Mouse (Mus musculus): ENCODE results near the gene Akt2.
A peak's percentile ranks its signal among the peaks of the same experiment; 100 is the strongest.

Gene Akt2

DNA sequence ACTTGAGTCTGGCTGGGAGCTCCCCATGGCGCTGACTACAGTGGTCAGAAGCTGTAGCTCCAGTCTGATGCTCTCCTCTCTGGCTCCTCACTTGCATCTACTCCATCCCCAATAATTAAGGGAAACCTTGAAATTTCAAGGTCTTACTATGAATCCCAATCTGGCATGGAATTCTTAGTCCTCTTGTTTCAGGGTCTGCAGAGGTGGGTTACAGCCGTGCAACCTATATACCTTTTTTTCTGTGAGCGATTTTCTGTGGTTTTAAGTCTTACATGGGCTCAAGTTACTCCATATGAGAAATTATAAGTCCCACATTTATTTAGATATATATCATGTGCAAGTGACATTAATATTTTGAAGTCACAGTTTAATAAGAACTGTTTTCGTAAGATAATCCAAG, 1.3 kb upstream of the Akt2 start:
- DNase-seq (ENCODE audit: low read depth) = no peak

DNA sequence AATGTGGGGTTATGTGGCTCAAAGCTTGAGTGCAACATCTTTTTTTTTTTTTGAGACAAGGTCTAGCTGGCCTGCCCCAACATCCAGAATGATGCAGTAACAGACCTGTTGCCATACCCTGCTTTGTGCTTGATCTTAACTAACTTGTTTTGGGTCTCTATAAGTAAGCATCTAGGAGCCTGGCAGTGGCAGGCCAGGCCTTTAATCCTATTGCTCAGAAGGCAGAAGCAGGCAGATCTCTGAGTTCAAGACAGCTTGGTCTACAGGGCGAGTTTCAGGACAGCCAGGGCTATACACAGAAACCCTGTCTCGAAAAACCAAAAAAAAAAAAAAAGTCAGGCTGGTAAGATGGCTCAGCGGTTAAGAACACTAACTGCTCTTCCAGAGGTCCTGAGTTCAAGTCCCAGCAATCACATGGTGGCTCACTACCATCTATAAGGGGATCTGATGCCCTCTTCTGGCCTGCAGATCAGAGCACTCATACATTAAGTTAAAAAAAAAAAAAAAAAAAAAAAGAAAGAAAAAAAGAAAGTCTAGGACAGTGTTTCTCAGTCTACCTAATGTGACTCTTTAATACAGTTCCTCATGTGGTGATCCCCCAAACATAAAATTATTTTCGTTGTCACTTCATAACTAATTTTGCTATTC, 662 bp upstream of the Akt2 start:
- no peak for DNase-seq (ENCODE audit: low read depth)

DNA sequence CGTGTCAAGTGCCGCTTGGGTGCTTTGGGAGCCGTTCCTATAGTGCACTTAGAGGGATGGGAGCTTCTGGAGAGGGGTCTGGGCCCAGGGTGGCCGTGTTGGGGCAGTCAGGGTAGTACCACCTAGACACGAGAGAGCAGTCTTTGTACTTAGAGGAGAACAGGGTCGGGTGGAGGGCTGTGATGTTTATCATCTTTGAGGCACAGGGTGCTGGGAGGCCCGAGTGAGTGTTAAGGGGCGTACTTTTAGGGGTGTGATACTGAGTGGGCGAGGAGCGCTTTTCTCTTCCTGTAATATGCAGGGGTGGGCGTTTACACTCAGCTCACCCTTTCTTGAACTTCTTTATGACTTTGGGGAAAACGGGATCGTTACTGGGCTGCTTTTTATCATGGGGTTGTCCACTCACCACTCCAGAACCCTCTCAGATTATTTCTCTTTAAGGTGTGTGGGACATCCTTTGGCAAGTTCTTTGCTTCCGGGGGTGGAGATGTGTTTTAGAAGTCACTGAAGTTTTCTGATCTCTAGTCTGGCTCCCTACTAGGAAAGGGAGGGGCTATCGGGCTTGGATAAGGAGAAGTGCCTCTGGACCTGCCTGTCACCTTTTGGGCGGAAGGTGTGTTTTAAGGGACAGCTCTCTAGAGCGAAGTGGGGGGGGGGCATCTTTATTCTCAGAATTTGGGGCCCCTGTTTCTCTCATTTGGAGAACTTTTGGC, 1.0 kb downstream of the Akt2 start:
- peak; percentile 49 for DNase-seq (ENCODE audit: low read depth)

DNA sequence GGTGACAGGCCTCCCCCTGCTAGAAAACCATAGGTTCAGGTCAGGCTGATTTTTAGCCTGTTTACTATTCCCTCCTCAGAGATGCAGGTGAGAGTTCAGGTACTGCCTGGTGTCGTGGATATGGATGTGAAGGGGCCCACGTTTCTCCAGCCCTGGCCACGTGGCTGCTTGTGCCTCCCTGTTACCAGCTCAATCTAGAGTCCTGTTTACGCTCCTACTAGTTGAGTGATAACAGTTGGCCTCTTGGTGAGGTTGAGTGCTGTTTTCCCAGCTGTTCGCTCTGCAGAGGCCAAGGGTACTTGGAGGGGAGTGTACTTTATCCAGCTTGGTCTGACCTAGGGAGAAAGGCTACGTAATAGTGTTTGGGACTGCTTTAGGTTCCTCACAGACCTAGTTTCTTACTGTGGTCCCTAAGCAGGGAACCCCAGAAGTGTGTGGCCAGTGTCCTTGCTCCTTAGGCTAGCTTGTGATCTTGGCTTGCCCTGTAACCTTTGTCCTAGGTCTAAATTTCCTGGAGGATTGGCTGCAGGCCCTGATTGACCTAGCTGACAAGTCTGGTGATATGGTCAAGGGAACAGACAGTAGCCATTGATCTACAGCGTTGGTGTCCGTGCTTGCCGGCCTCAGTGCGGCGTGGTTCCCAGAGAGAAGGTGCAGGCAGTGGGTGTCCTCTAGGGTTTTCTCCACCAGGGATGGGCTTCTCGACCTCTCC, 1.7 kb downstream of the Akt2 start:
- no peak for DNase-seq (ENCODE audit: low read depth)

DNA sequence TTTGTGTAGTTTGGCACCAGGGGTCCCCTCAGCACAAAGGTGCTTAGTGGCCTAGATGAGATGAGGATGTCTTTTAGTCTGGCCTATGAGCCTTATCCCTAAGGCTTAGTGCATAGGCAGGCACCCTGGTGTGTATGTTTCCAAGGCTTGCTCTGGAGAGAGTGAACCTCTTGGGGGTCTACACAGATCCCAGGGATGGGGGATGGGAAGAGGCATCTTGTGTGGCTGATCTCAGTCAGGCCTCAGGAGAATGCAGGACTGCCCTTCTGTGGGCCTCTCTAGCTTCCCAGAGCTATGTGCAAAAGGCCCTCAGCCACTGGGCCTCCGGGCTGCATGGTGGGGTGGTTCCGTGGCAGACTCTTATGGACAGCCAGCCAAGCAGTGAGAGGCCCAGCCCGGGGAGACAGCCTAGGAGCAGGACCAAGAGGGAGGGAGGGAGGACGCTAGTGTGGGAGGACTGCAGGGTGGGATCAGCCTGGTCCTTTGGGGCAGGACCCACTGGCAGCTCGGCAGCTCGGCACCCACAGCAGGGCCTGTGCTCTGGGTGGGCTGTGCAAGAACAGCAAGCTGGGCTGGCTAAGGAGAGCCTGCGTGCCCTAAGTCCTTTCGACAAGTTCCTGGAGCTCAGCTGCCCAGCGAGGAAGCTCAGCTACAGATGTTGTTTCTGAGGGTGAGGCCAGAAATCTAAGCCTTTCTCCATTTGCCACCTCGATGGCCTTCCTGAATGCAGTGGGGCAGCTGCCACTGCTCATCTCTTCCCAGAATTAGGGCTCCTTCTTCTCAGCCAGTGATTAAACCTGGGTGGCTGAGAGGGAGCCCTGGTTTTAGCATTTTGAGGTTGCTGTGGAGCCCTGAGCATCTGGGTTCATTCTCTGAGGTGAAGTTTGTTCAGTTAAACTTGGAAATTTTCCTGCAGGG, 5.5 kb downstream of the Akt2 start:
- no peak for DNase-seq (ENCODE audit: low read depth)

DNA sequence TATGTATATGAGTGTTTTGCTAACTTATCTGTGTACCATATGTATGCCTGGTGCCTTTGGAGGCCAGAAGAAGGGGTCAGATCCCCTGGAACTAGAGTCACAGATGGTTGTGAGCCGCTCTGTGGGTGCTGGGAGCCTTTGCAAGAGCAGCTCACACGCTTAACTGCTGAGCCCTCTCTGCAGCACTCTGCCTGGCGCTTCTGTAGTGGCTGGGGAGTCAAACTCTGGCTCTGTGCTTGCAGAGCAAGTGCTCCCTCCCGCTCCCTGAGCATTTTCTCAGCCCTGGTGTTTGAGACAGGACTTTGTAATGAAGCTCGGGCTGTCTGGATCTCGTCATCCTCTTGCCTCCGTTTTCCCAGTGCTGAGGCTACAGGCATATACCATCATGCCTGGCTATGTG, 6.7 kb downstream of the Akt2 start:
- no peak for DNase-seq (ENCODE audit: low read depth)

DNA sequence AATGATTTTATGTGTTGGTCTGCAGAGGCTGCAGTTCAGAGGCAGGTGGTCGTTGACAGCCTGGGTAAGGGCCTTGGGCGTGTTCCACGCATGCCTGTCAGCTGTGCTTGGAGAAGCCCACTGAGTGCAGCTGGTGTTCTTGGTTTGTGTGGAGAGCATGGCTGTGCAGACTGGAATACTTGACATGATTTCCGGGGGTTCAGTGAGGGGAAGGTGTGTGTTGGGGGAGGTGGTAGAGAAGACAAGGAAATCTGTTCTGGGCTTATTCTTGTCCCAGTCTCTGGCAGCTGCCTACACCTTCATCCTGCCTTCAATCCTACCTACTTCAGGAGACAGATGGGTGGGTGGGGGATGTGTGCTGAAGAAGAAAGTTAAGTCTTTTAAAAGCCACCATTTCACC, 10.3 kb downstream of the Akt2 start:
- no peak for DNase-seq (ENCODE audit: low read depth)

DNA sequence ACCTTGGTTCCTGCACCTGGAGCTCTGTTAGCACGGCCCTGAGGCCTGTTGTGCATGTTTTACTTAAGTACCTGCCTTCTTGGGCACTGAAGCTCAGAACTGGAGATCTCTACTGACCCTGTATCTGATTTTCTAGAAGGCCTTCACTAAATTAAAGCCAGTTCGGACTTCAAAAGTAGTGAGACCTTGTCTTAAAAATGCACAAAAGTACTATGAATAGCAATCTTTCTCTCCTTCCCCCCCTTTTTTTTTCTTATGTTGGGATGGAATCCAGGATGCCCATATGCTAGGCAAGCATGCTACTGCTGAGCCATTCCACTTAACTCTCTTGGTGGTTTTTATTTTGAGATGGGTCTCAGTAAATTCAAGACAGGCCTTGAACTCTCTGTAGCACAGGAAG, 10.8 kb downstream of the Akt2 start:
- no peak for DNase-seq (ENCODE audit: low read depth)

DNA sequence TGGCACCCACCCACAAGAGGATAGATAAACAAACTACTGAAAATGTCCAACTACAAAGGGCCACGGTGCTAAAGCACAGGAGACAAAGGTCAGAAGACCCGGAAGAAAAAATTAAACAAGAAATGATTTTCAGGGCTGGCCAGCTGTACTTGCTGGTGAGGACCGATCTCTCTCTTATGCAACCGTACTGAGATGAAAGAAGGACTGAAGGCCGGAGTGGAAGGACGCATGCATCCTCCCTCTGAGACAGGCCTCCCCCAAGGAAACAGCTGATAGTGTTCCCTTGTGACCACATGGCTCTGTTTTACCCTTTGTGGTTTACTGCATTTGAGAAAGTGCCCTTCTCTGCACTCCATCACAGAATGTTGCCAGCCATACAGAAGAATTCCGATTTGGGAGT, 11.5 kb downstream of the Akt2 start:
- no peak for DNase-seq (ENCODE audit: low read depth)

DNA sequence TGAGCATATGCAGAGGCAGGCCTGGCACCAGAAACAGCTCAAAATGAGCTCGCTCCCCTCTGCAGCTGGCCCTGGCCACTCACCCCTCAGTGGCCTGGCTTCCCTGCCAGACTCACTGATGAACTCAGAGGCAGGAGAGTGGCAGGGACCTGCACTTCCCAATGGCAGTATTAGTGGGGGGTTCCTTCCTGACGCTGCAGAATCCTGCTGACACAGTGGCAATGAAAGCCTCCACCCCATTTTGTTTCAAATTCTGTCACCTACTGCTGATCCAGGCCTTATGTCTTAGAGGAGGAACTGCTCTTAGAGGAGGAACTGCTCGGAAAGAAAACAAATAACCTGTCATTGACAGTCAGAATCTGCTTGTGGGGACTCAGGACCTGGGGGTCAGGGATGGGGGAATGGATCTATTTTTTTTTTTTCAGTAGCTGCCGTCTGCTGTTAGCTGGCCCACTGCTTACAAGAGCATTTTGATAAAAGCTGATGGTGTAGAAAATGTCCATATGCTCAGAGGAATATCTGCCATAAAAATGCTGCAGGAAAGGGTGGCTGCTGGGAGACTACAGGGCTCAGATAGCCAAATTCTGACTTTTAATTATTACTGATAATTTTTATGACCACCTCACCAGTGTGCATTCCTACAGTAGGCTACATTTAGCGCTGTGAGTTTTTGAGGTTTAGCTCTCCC, 13.5 kb downstream of the Akt2 start:
- no peak for DNase-seq (ENCODE audit: low read depth)

DNA sequence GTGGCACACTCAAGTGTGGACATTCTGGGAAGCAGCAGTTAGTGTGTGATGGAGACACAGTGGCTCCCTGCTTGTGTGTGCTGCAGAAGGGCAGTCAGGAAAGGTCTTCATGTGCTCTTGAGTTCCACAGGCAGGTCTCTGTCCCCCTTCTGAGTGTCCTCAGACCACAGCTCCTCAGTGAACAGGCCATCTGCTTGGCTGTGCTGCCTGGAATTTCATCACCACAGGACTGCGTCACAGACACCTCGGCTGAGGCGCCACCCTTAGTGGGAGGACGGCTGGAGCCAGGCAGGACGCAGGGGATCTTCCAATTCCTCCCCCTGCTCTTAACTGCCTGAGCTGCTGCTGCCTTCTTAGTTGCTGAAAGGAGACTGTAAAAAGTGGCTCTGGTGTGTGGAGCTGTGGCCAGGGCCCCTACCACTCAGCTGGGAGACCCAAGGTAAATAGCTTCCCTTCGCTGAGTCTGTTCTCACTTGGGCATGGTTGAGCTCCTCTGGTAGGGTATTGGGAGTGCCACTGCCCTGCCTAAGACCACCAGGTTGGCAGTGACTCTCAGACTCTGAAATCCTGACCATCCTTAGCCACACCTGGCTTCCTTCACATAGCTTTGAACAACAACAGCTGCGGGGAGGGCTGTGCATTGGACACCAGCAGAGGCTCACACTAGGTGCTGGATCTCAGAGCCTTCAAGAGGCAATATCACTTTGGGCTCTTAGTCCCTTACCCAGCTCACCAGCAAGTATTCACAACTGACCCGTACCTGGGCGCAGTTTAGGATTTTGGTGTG, 14.3 kb downstream of the Akt2 start:
- no peak for DNase-seq (ENCODE audit: low read depth)

DNA sequence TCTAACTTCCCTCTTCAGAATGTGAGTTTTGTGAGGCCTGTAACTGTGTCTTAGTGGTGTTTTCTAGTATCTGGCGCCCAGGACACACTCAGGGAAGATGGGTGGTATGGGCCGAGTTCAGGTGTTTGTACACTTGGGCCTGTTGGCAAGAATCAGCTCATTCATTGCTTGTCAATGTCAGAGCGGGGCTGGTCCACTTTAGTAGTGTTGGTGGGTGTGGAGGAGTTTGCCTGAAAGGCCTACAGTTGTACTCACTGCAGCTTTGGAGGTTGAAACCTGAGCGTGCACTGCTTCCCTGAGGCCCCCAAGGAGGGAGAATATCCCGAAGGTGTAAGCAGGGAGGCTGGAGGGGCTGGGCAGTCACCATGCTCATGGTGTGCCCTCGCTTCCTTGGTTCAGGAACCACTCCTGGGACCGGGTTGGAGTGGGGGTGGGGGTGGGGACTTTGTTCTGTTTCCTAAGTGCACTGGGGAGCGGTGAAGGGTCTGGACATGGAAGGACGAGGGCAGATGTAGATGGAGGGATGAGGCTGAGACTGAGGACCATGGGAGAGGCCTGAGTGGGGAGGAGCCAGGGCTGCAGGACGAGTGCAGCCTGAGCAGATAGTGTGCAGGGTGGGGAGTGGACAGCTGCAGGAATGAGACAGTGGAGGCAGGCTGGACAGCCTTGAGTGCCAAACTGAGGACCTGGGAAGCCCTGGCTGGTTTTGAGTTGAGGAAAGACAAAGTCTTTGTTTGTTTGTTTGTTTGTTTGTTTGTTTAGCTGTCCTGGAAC, 15.3 kb downstream of the Akt2 start:
- no peak for DNase-seq (ENCODE audit: low read depth)

DNA sequence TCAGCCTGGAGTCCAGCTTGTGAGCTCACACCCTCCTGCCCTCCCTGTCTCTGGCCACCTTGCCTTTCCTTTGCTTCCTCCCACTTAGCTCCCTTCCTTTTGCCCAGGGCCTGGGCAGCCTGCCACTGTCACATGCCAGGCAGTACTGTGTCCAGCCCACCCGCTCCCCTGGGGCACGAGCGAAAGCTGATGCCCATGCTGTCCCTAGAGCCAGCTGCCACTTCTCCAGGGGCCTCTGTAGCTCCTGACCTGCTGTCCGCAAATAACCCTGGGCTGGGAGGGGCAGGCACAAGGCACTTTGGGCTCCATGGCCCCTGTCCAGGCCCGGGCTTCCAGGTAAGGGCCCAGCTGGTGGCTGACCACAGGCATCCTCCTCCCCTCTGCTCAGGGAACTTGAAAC, 16.2 kb downstream of the Akt2 start:
- no peak for DNase-seq (ENCODE audit: low read depth)

DNA sequence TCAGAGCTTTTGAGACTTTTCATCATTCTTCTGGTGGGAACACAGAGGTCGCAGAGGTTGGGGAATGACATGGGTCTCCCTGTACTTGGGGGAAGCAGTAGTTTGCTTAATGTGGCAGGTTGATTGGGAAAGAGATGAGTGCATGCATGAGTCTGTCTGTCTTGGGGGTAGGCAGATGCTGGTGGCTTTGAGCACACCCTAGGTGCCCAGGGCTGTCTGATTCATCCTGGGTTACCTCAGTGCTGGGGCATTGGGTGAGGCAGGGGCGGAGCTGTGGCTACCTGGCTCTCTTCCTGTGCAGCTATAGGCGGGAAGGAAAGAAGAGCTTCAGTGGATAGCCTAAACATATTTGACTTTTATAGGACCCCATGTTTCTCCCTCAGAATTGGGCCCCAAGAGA, 16.8 kb downstream of the Akt2 start:
- no peak for DNase-seq (ENCODE audit: low read depth)

DNA sequence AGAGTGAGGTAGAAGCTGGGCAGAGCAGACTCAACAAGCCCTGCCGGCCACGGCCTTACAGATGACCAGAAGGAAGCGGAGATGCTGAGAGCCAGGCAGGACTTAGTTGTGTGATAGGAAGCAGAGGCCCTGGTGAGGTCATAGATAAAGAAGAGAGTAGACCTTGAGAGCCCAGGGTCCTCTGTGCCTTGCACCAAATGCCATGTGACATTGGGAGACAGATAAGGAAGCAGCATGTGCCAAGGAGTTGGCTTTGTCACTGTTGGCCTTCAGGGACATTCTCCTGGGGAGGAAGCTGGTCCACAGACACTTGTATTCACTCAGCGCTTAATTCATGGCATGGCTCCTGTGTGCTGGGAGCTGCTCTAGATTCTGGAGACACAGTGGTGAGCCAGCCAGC, 17.9 kb downstream of the Akt2 start:
- no peak for DNase-seq (ENCODE audit: low read depth)

DNA sequence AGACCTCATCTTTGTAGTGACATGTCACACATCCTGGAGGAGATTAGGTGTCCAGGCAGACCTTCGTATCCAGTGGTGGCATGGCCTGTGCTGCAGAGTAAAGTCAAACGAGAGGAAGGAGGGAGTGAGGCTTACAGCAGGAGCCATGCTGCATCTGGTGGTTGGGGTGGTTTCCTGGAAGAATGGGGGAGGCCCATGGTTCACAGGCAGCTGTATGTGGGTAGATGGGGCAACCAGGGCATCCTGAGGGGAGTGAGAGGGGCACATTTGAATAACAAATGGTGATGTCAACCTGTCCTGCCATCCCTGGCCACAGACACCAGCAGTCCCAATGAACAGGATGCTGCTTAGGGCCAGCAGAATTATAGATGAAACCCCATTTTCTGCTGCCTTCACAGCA, 18.3 kb downstream of the Akt2 start:
- DNase-seq (ENCODE audit: low read depth) = no peak

DNA sequence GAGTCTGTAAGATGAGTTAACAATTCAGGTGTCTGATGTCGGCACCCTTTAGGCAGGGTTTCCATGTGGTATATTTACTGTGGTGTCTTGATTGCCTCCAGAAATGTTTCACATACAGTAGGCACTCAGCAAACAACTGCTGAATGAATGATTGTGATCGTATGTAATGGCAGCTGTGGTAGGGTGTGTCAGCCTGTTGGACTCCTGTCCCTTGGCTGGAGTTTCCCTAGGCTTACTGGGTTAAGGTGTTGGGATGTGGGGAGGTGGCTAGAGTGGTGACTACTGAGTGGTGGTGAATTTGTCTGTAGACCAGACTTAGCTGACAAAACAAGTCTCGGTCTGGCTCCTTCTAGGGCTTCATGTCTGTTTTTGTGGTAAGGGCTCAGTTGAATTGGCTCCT, 19.0 kb downstream of the Akt2 start:
- DNase-seq (ENCODE audit: low read depth) = no peak

DNA sequence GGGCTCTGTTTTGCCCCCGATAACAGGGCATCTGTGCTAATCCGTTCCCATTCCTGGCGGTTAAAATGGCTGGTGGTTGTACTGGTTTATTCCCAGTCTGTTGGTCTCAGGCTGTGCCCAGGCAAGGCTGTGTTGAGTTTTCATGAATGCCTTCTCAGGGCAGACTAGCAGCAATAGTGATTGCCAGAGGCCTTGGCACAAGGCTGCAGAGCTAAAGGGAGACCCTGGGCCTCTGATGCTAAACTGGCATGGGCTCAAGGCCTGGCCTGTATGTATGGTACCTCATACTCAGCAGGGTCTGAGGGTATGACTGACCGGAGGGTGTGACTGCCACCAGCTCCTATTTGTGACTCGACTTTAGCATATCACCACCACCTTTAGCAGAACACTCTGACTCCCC, 19.5 kb downstream of the Akt2 start:
- no peak for DNase-seq (ENCODE audit: low read depth)

DNA sequence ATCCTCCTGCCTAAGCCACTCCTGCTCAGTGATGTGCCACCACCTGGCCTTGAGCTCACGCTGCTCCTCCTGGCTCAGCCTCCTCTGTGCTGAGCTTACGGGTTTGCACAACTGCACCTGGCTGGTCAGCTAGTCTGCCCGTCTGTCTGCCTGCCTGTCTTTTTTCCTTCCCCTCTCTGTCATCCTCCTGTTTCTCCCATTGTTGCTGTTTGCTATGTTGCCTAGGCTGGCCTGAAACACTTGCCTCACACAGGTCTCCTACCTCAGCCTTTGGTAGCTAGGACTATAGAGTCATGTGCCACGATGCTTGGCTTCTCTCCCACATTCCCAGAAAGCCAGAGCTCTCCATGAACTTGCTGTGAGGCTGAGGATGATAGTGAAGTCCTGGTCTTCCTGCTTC, 21.6 kb downstream of the Akt2 start:
- no peak for DNase-seq (ENCODE audit: low read depth)
